Mouse (Mus musculus): ENCODE data around the gene Gnb1. TPM values are rescaled to one million over a fixed set of nuclear protein-coding genes. Genes with fewer than 3 reads are reported as not detected.
A peak's percentile ranks its signal among the peaks of the same experiment; 100 is the strongest.

The Gnb1 gene
- polyA plus RNA-seq, 1 experiment from 2014 or later: 287 TPM

- DNase-seq (ENCODE audit: low read depth, low spot score) (no peak), ATAC-seq (no peak)
- CTCF ChIA-PET: no interaction called here
- TF ChIP-seq CTCF (IDR thresholded peaks at IDR 0.05): no peak
- H3K27me3 ChIP-seq: no peaks in the 10 kb centered on the region
- POLR2A ChIA-PET: no interaction called here
- in situ Hi-C loops (cut with MboI; ENCODE audit: low pct_unique_long_range_greater_than_20kb): no loop called here
Measured at GRCm38 (mm10) chr4:155574931-155575330, 83.8 kb downstream of the Gnb1 start.

GRCm38 (mm10) chr4:155575521-155575920 is 84.4 kb downstream of the Gnb1 start:
- in situ Hi-C loops (cut with MboI; ENCODE audit: low pct_unique_long_range_greater_than_20kb): no loop called here
- DNase-seq (ENCODE audit: low read depth, low spot score) (no peak), ATAC-seq (no peak)
- CTCF ChIA-PET: no interaction called here
- POLR2A ChIA-PET: no interaction called here
- no peaks in the 10 kb centered on the region for H3K27me3 ChIP-seq
- no peak for TF ChIP-seq CTCF (IDR thresholded peaks at IDR 0.05)

DNA sequence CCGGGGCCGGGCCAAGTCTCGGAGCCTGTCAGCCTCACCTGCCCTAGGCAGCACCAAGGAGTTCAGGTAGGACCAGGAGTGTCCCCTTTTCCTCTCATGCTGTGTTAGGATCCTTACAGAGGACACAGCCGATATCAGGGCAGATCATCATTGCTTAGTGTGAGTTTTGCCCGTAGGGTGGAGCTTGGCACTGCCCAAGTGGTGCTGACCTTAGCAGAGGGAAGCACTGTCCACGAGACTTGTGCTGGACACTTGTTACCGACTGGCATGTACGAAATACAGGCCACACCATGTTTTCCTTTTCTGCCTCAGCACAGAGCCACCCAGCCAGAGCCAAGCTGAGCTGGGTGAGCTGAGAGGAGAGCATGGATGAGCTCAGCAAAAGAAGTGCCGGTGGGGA is 86.0 kb downstream of the Gnb1 start:
- TF ChIP-seq CTCF (IDR thresholded peaks at IDR 0.05): no peak
- CTCF ChIA-PET: interaction anchor here (1.5 kb wide), 1 partner anchor 95 kb away, joined by 3 read pairs; no protein-coding TSS in a partner anchor
- ATAC-seq: no peak
- in situ Hi-C loops (cut with MboI; ENCODE audit: low pct_unique_long_range_greater_than_20kb): no loop called here
- H3K27me3 ChIP-seq: no peaks in the 10 kb centered on the region
- POLR2A ChIA-PET: interaction anchor here (0.9 kb wide), 1 partner anchor 96 kb away, joined by 3 read pairs; no protein-coding TSS in a partner anchor
- DNase-seq (ENCODE audit: low read depth, low spot score): no peak

GRCm38 (mm10) chr4:155577741-155578140 is 86.6 kb downstream of the Gnb1 start:
- in situ Hi-C loops (cut with MboI; ENCODE audit: low pct_unique_long_range_greater_than_20kb): no loop called here
- no peak for TF ChIP-seq CTCF (IDR thresholded peaks at IDR 0.05)
- ChIA-PET POLR2A (interaction anchor here (0.9 kb wide), 1 partner anchor 96 kb away, joined by 3 read pairs; no protein-coding TSS in a partner anchor), CTCF (interaction anchor here (1.5 kb wide), 1 partner anchor 96 kb away, joined by 3 read pairs; no protein-coding TSS in a partner anchor)
- no peaks in the 10 kb centered on the region for H3K27me3 ChIP-seq
- DNase-seq (ENCODE audit: low read depth, low spot score) (no peak), ATAC-seq (no peak)

DNA sequence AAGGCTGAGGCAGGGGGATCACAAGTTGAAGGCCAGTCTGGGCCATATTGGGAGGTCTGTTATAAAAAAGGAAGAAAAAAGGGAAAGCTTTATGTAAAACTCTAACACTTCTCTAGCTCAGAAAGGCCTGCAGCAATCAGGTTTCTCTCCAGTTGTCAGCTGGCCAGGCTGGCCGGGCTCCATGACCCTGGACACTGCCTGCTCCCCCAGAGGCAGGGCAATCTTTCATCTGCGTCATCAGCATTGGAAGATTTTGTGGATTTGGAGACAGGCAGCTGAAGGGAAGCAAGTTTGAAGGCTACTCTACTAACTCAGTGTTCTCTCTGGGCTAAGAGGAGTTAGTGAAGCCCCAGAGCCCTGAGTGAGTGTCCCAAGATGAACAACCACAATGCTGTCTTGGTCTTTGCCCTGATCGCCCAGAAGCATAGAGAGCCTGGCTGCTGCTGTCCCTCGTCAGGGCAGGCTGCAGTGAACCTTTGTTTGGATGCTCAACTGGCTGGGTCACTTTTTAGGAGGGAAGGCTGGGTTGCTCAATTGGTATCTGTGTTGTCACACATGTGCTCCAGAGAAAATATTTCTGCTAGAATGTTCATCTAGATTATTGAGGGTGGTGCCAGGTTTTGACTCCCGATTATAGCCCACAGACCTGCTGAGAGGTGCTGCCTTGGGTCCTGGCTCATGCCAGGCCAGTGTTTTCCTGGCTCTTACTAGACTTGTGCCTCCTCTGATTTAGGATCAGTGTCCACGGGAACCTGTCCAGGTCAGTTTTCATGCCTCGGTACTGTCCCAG is 87.4 kb downstream of the Gnb1 start:
- ChIA-PET POLR2A (no interaction called here), CTCF (interaction anchor here (1.5 to 1.6 kb wide), 2 partner anchors 14 to 96 kb away, joined by 3 to 5 read pairs; no protein-coding TSS in a partner anchor)
- in situ Hi-C loops (cut with MboI; ENCODE audit: low pct_unique_long_range_greater_than_20kb): no loop called here
- ATAC-seq (no peak), DNase-seq (ENCODE audit: low read depth, low spot score) (no peak)
- H3K27me3 ChIP-seq: no peaks in the 10 kb centered on the region
- TF ChIP-seq CTCF (IDR thresholded peaks at IDR 0.05): no peak

- POLR2A ChIA-PET: no interaction called here
- H3K27me3 ChIP-seq: no peaks in the 10 kb centered on the region
- in situ Hi-C loops (cut with MboI; ENCODE audit: low pct_unique_long_range_greater_than_20kb): no loop called here
- DNase-seq (ENCODE audit: low read depth, low spot score) (no peak), ATAC-seq (no peak)
- TF ChIP-seq CTCF (IDR thresholded peaks at IDR 0.05): no peak
- CTCF ChIA-PET: interaction anchor here (0.8 to 4.0 kb wide), 6 partner anchors 9 to 106 kb away, joined by 3 to 15 read pairs (median 4); no protein-coding TSS in a partner anchor
Measured at GRCm38 (mm10) chr4:155580420-155580819, 89.3 kb downstream of the Gnb1 start.

DNA sequence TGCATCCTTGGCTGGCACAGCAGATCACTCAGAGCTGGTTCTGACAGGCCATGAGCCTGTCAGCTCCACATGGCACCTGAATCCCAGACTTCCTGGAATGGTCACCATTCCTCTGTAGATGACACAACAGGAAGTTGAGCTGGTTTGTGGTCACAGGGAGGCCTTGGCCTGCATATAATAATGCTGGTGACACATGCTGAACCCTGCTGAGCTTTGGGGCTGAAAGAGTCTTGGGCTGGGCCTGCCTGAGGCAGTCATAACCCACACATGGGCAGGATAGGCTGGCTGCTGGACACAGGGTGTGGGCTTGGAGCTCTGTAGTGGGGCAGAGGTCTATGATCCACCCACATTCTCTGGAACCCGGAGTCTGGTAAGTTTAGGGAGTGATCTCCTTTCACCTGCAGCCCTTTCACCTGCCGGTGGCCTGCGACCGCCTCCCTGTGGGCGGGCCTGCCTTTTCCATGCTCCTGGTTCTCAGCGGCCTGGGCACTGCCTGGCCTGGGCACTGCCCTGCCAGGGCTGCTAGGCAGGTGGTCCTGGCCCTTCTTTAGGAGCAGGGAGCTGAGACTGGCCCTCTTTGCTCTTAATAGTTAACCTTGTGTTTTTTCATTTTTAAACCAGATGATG is 91.2 kb downstream of the Gnb1 start:
- POLR2A ChIA-PET: no interaction called here
- in situ Hi-C loops (cut with MboI; ENCODE audit: low pct_unique_long_range_greater_than_20kb): no loop called here
- CTCF ChIA-PET: interaction anchor here (4.0 kb wide), 1 partner anchor 101 kb away, joined by 15 read pairs; no protein-coding TSS in a partner anchor
- ATAC-seq: peak; percentile 96
- no peaks in the 10 kb centered on the region for H3K27me3 ChIP-seq
- no peak for DNase-seq (ENCODE audit: low read depth, low spot score)
- TF ChIP-seq CTCF (IDR thresholded peaks at IDR 0.05): no peak

GRCm38 (mm10) chr4:155589356-155589755 is 98.2 kb downstream of the Gnb1 start:
- in situ Hi-C loops (cut with MboI; ENCODE audit: low pct_unique_long_range_greater_than_20kb): no loop called here
- no peak for DNase-seq (ENCODE audit: low read depth, low spot score)
- no peaks in the 10 kb centered on the region for H3K27me3 ChIP-seq
- TF ChIP-seq CTCF (IDR thresholded peaks at IDR 0.05): no peak
- no peak for ATAC-seq
- ChIA-PET POLR2A (no interaction called here), CTCF (no interaction called here)

DNA sequence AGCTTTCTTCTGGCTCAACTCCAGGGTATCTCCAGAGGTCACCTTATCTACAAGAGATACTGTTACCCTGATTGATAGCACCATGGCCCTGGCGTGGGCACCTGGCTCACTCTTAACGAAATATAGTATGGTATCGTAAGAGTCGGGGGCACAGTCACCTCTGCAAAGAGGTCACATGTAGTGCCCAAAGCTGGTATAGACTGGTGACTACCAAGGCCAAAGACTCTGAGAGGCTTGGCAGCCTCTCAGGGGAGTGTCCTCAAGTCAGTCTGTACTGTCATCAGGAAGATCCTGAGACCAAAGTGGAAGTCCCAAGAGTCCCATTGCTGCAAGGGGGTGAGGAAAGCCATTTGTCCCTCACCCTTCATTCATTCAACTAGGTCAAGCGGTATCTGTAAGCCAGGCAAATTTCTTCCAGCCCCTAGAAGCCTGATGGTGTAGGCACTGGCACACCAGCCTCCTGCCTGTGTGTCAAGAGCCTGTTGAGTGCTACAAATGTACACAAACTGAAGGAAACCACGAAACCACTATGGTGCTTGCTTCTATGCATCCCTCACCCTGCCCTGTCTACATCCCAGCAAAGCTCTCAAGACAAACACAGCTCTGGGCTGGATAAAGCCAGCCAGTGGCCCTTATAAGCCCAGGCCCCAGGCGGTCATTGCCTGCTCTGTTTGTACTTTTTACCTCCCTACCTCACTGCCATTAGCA is 100.0 kb downstream of the Gnb1 start:
- ChIA-PET CTCF (no interaction called here), POLR2A (no interaction called here)
- TF ChIP-seq CTCF (IDR thresholded peaks at IDR 0.05): no peak
- H3K27me3 ChIP-seq: no peaks in the 10 kb centered on the region
- ATAC-seq (no peak), DNase-seq (ENCODE audit: low read depth, low spot score) (no peak)
- in situ Hi-C loops (cut with MboI; ENCODE audit: low pct_unique_long_range_greater_than_20kb): no loop called here

DNA sequence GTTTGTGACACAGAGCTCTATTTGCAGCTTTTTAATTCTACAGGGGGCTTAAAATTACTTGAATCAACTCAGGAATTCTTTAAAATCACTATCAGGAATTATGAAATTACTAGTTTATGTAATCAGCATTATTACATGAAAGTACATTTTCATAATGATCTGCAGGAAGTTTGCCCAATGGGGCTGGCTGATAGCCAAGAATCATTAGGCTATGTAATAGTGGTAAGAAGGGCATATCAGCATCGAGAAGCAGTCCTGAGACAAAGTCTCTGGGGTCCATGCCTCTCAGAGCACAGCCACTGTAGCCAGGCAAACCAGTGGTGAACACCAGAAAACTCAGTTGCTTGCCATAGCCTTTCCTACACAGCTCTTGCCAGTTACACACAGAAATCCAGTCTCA is 102.6 kb downstream of the Gnb1 start:
- no peak for DNase-seq (ENCODE audit: low read depth, low spot score)
- in situ Hi-C loops (cut with MboI; ENCODE audit: low pct_unique_long_range_greater_than_20kb): no loop called here
- ChIA-PET POLR2A (no interaction called here), CTCF (no interaction called here)
- ATAC-seq: no peak
- no peaks in the 10 kb centered on the region for H3K27me3 ChIP-seq
- TF ChIP-seq CTCF (IDR thresholded peaks at IDR 0.05): no peak

- H3K27me3 ChIP-seq: no peaks in the 10 kb centered on the region
- ChIA-PET POLR2A (no interaction called here), CTCF (no interaction called here)
- ATAC-seq: no peak
- TF ChIP-seq CTCF (IDR thresholded peaks at IDR 0.05): no peak
- in situ Hi-C loops (cut with MboI; ENCODE audit: low pct_unique_long_range_greater_than_20kb): no loop called here
- no peak for DNase-seq (ENCODE audit: low read depth, low spot score)
Measured at GRCm38 (mm10) chr4:155595777-155596176, 104.6 kb downstream of the Gnb1 start.

All from Patski (cell line).